Mouse (Mus musculus) CH12.LX (cell line): ENCODE results near the gene Tnxb. TPM values are rescaled to one million over a fixed set of nuclear protein-coding genes. Genes with fewer than 3 reads are reported as not detected.
A peak's percentile ranks its signal among the peaks of the same experiment; 100 is the strongest.

Experiments used
- DNase-seq: peaks from one replicate; pipeline ENCODE4 v3.0.0-alpha.2; 2013; ENCODE audit errors: extremely low read depth
- H3K27ac ChIP-seq: 2 replicates; pipeline ENCODE4 v1.5.1; 2012; ENCODE audit warnings: low read depth, mild to moderate bottlenecking, control low read depth, moderate library complexity; ENCODE audit not compliant: insufficient read depth
- H3K27me3 ChIP-seq: replicated peaks from 2 replicates; pipeline ENCODE3; 2012; ENCODE audit warnings: inconsistent platforms
- H3K36me3 ChIP-seq, 2 experiments: replicated peaks in 1 of 2; 2 replicates each; pipeline versions ENCODE3 to v1.6.1; 2012; ENCODE audit warnings: inconsistent platforms in 1 of 2, low read length in 1 of 2, mild to moderate bottlenecking in 1 of 2, mixed read lengths in 1 of 2, moderate library complexity in 1 of 2; ENCODE audit not compliant: control insufficient read depth in 1 of 2, insufficient read depth in 1 of 2
- H3K4me1 ChIP-seq, 2 experiments: 2 replicates each; pipeline ENCODE4 v1.6.1; 2012; ENCODE audit warnings: inconsistent platforms in 1 of 2, moderate library complexity in 1 of 2; ENCODE audit not compliant: insufficient read depth in 2 of 2, control insufficient read depth in 1 of 2
- H3K4me2 ChIP-seq: 2 replicates; pipeline ENCODE4 v1.6.1; 2012; ENCODE audit warnings: low read depth, mild to moderate bottlenecking, control low read depth; ENCODE audit not compliant: poor library complexity, insufficient read depth, severe bottlenecking
- H3K4me3 ChIP-seq, 3 experiments: fragments of 150-350 bp in 1 of 3; sonication (generic) in 1 of 3; replicated peaks in 1 of 3; 2 replicates each; pipeline versions ENCODE3 to v1.5.1; 2011 to 2012; ENCODE audit warnings: low read depth in 2 of 3, low read length in 2 of 3, mild to moderate bottlenecking in 2 of 3, moderate library complexity in 2 of 3, control low read depth in 1 of 3, improper control_type of control experiment in 1 of 3, inconsistent platforms in 1 of 3, mixed read lengths in 1 of 3; ENCODE audit not compliant: poor library complexity in 1 of 3
- H3K79me2 ChIP-seq: replicated peaks from 2 replicates; pipeline ENCODE4 v1.6.1; 2012; ENCODE audit warnings: mild to moderate bottlenecking, moderate library complexity; ENCODE audit not compliant: control insufficient read depth, poor library complexity, insufficient read depth, severe bottlenecking; ENCODE audit errors: extremely low read depth
- H3K9ac ChIP-seq: 2 replicates; pipeline ENCODE4 v1.6.1; 2012; ENCODE audit warnings: low read depth, mild to moderate bottlenecking, control low read depth, moderate library complexity; ENCODE audit not compliant: insufficient read depth
- H3K9me3 ChIP-seq: replicated peaks from 2 replicates; pipeline ENCODE3; 2012; ENCODE audit warnings: low read length, inconsistent platforms, mixed read lengths
- CHD1 ChIP-seq: IDR thresholded peaks from 2 replicates; pipeline ENCODE4 v1.6.1; 2012; ENCODE audit warnings: low read depth, low read length, improper control_type of control experiment, inconsistent platforms
- CHD2 ChIP-seq: IDR thresholded peaks from 2 replicates; pipeline ENCODE4 v1.6.1; 2011; ENCODE audit warnings: low read length, improper control_type of control experiment
- CTCF ChIP-seq, 2 experiments: IDR thresholded peaks in 1 of 2; conservative IDR thresholded peaks in 1 of 2; 2 replicates each; pipeline ENCODE4 v1.5.1; 2011 to 2012; ENCODE audit warnings: low read depth in 2 of 2, low read length in 2 of 2, improper control_type of control experiment in 1 of 2, inconsistent platforms in 1 of 2, mild to moderate bottlenecking in 1 of 2, moderate library complexity in 1 of 2
- E2F4 ChIP-seq: IDR thresholded peaks from 2 replicates; pipeline ENCODE4 v1.6.1; 2011; ENCODE audit warnings: low read depth, low read length, improper control_type of control experiment; ENCODE audit not compliant: insufficient replicate concordance
- ELF1 ChIP-seq: IDR thresholded peaks from 2 replicates; pipeline ENCODE4 v1.6.1; 2014; ENCODE audit warnings: low read depth, mild to moderate bottlenecking, inconsistent platforms, low read length, improper control_type of control experiment
- EP300 ChIP-seq: IDR thresholded peaks from 2 replicates; pipeline ENCODE4 v1.6.1; 2011; ENCODE audit warnings: low read length, improper control_type of control experiment
- ETS1 ChIP-seq: conservative IDR thresholded peaks from 2 replicates; pipeline ENCODE4 v1.6.1; 2012; ENCODE audit warnings: low read depth, mild to moderate bottlenecking, inconsistent platforms, low read length, improper control_type of control experiment, moderate library complexity
- GABPA ChIP-seq: IDR thresholded peaks from 2 replicates; pipeline ENCODE4 v1.6.1; 2012; ENCODE audit warnings: low read depth, low read length, improper control_type of control experiment, inconsistent platforms; ENCODE audit not compliant: insufficient replicate concordance
- HCFC1 ChIP-seq: IDR thresholded peaks from 2 replicates; pipeline ENCODE4 v1.6.1; 2012; ENCODE audit warnings: low read depth, mild to moderate bottlenecking, inconsistent platforms, low read length, improper control_type of control experiment
- IRF4 ChIP-seq: IDR thresholded peaks from 2 replicates; pipeline ENCODE4 v1.6.1; 2014; ENCODE audit warnings: low read depth, mild to moderate bottlenecking, inconsistent platforms, low read length, improper control_type of control experiment
- JUN ChIP-seq: IDR thresholded peaks from 2 replicates; pipeline ENCODE4 v1.6.1; 2011; ENCODE audit warnings: low read depth, mild to moderate bottlenecking, low read length, improper control_type of control experiment, moderate library complexity; ENCODE audit not compliant: insufficient read depth
- JUND ChIP-seq: conservative IDR thresholded peaks from 2 replicates; pipeline ENCODE4 v1.6.1; 2011; ENCODE audit warnings: low read depth, low read length, improper control_type of control experiment
- KAT2A ChIP-seq: IDR thresholded peaks from 2 replicates; pipeline ENCODE4 v1.6.1; 2012; ENCODE audit warnings: low read length, improper control_type of control experiment, inconsistent platforms; ENCODE audit not compliant: insufficient replicate concordance
- MAFK ChIP-seq: IDR thresholded peaks from 2 replicates; pipeline ENCODE4 v1.6.1; 2011; ENCODE audit warnings: low read length, improper control_type of control experiment; ENCODE audit not compliant: insufficient replicate concordance
- MAX ChIP-seq: IDR thresholded peaks from 2 replicates; pipeline ENCODE4 v1.6.1; 2011; ENCODE audit warnings: low read length, improper control_type of control experiment
- MAZ ChIP-seq: IDR thresholded peaks from 2 replicates; pipeline ENCODE4 v1.6.1; 2012; ENCODE audit warnings: low read depth, mild to moderate bottlenecking, inconsistent platforms, low read length, improper control_type of control experiment, moderate library complexity
- MEF2A ChIP-seq: IDR thresholded peaks from 2 replicates; pipeline ENCODE4 v1.6.1; 2014; ENCODE audit warnings: low read depth, mild to moderate bottlenecking, inconsistent platforms, low read length, improper control_type of control experiment, borderline replicate concordance
- MXI1 ChIP-seq: IDR thresholded peaks from 2 replicates; pipeline ENCODE4 v1.6.1; 2011; ENCODE audit warnings: mild to moderate bottlenecking, low read depth, low read length, improper control_type of control experiment
- MYC ChIP-seq: IDR thresholded peaks from 2 replicates; pipeline ENCODE4 v1.6.1; 2011; ENCODE audit warnings: low read depth, mild to moderate bottlenecking, improper control_type of control experiment, low read length
- NELFE ChIP-seq: IDR thresholded peaks from 2 replicates; pipeline ENCODE4 v1.6.1; 2011; ENCODE audit warnings: low read depth, low read length, improper control_type of control experiment
- NRF1 ChIP-seq: IDR thresholded peaks from 2 replicates; pipeline ENCODE4 v1.6.1; 2014; ENCODE audit warnings: low read depth, mild to moderate bottlenecking, inconsistent platforms, low read length, improper control_type of control experiment, moderate library complexity
- POLR2A ChIP-seq: IDR thresholded peaks from 2 replicates; pipeline ENCODE4 v1.6.1; 2011; ENCODE audit warnings: low read depth, mild to moderate bottlenecking, improper control_type of control experiment, low read length
- POLR2AphosphoS2 ChIP-seq: IDR thresholded peaks from 2 replicates; pipeline ENCODE4 v1.6.1; 2011; ENCODE audit warnings: low read depth, low read length, improper control_type of control experiment
- RAD21 ChIP-seq: IDR thresholded peaks from 2 replicates; pipeline ENCODE4 v1.6.1; 2011; ENCODE audit warnings: low read depth, mild to moderate bottlenecking, low read length, improper control_type of control experiment, moderate library complexity
- RCOR1 ChIP-seq: conservative IDR thresholded peaks from 2 replicates; pipeline ENCODE4 v1.6.1; 2012; ENCODE audit warnings: low read depth, mild to moderate bottlenecking, inconsistent platforms, low read length, improper control_type of control experiment
- SIN3A ChIP-seq: IDR thresholded peaks from 2 replicates; pipeline ENCODE4 v1.6.1; 2012; ENCODE audit warnings: low read length, improper control_type of control experiment, inconsistent platforms
- SMC3 ChIP-seq: IDR thresholded peaks from 2 replicates; pipeline ENCODE4 v1.6.1; 2011; ENCODE audit warnings: low read depth, low read length, improper control_type of control experiment
- TBP ChIP-seq: conservative IDR thresholded peaks from 2 replicates; pipeline ENCODE4 v1.6.1; 2011; ENCODE audit warnings: low read depth, low read length, improper control_type of control experiment
- TCF12 ChIP-seq: IDR thresholded peaks from 2 replicates; pipeline ENCODE4 v1.6.1; 2014; ENCODE audit warnings: low read depth, mild to moderate bottlenecking, inconsistent platforms, low read length, improper control_type of control experiment
- USF1 ChIP-seq: IDR thresholded peaks from 2 replicates; pipeline ENCODE4 v1.6.1; 2014; ENCODE audit warnings: low read depth, mild to moderate bottlenecking, inconsistent platforms, low read length, improper control_type of control experiment
- USF2 ChIP-seq: conservative IDR thresholded peaks from 2 replicates; pipeline ENCODE4 v1.6.1; 2011; ENCODE audit warnings: low read depth, low read length, improper control_type of control experiment
- ZC3H11A ChIP-seq: IDR thresholded peaks from 2 replicates; pipeline ENCODE4 v1.6.1; 2012; ENCODE audit warnings: low read depth, mild to moderate bottlenecking, inconsistent platforms, low read length, improper control_type of control experiment
- ZKSCAN1 ChIP-seq: IDR thresholded peaks from 2 replicates; pipeline ENCODE4 v1.6.1; 2012; ENCODE audit warnings: low read depth, inconsistent platforms, low read length, improper control_type of control experiment, borderline replicate concordance
- ZMIZ1 ChIP-seq: IDR thresholded peaks from 2 replicates; pipeline ENCODE4 v1.6.1; 2012; ENCODE audit warnings: low read depth, mild to moderate bottlenecking, inconsistent platforms, low read length, improper control_type of control experiment
- dilution Hi-C: fragments of 300-500 bp; cut with MboI; formaldehyde crosslinking; loops from 2 replicates; pipeline ENCODE4 v1.14.3; 2020; ENCODE audit warnings: low sequenced_read_pairs; ENCODE audit not compliant: extremely low pct_unique_long_range_greater_than_20kb, extremely low pct_ligation_motif_present
- in situ Hi-C: fragments of 300-500 bp; cut with MboI; formaldehyde crosslinking; loops from 3 replicates; pipeline ENCODE4 v1.14.3; 2019; ENCODE audit warnings: low sequenced_read_pairs, low pct_ligation_motif_present, low pct_unique_long_range_greater_than_20kb, mixed read lengths
- polyA plus RNA-seq: library from polyadenylated mRNA; unstranded; fragments of >175 nt; gene quantifications from 2 replicates; pipeline ENCODE4 v1.2.1, GENCODE M21; 2012; ENCODE audit warnings: low read depth; ENCODE audit not compliant: insufficient read length
- total RNA-seq, 2 experiments: library from RNA; depleted of rRNA; stranded (reverse); fragments of 300-350 nt in 1 of 2; fragments of >200 nt in 1 of 2; gene quantifications; 2 replicates each; pipeline ENCODE4 v1.2.3; 2012 to 2014

Tnxb gene
- total and polyA plus RNA-seq, 3 experiments: not detected

GRCm38 (mm10) chr17:34644608-34645007 lies 25.7 kb upstream of the Tnxb start, which contains the start of gene Fkbpl:
TSS of gene Fkbpl (plus strand) at chr17:34644764.
- peak within 1 kb of the TSS; percentile 94 for H3K9ac ChIP-seq
- H3K4me1 ChIP-seq: peaks cover 14 to 50% of the 10 kb centered on the region in 2 experiments
- peaks cover 1 to 22% of the 10 kb centered on the region in 2 experiments for H3K36me3 ChIP-seq
- no peaks in the 10 kb centered on the region; the same call in 1 of the 2 replicates for H3K79me2 ChIP-seq
- in situ Hi-C loops: no loop called here
- TF ChIP-seq SMC3 (no peak), SIN3A (peak; percentile 99), JUND (no peak; the same call in 1 of the 2 replicates), ZMIZ1 (0 out of 2 replicates have a peak, but pooled peaks have one; percentile 14), TBP (0 out of 2 replicates have a peak, but pooled peaks have one; percentile 61), USF2 (no peak), CTCF (conservative IDR thresholded peaks at IDR 0.05 in 1 of 2, IDR thresholded peaks at IDR 0.05 in 1 of 2; ENCODE audit: low read depth in 2 of 2, low read length in 2 of 2) (no peak), KAT2A (peak; percentile 68; the same call in 1 of the 2 replicates), MXI1 (peak; percentile 97), MYC (no peak), RAD21 (no peak), E2F4 (no peak), NELFE (no peak), HCFC1 (peak; percentile 88), EP300 (no peak), CHD1 (no peak), TCF12 (peak; percentile 39; the same call in 1 of the 2 replicates), ELF1 (peak; percentile 81), ETS1 (no peak), JUN (peak; percentile 15; the same call in 1 of the 2 replicates), RCOR1 (no peak), MEF2A (peak; percentile 61; the same call in 1 of the 2 replicates), IRF4 (no peak), CHD2 (peak; percentile 59; the same call in 1 of the 2 replicates), USF1 (no peak), POLR2A (peak; percentile 75), GABPA (no peak), MAX (no peak), POLR2AphosphoS2 (no peak), MAZ (no peak), ZKSCAN1 (no peak), ZC3H11A (no peak), NRF1 (no peak), MAFK (no peak)
- dilution Hi-C loops: no loop called here
- H3K9me3 ChIP-seq: peaks cover 2% of the 10 kb centered on the region
- H3K27me3 ChIP-seq: peaks cover 42% of the 10 kb centered on the region
- H3K27ac ChIP-seq: peak within 1 kb of the TSS; percentile 48; the same call in 1 of the 2 replicates
- DNase-seq: peak; percentile 98
- H3K4me2 ChIP-seq: peak within 1 kb of the TSS; percentile 86
- H3K4me3 ChIP-seq: peak within 1 kb of the TSS; percentile 65 to 80 (median 76)
